Mouse (Mus musculus): ENCODE results near the gene Tcf7l2. TPM values are rescaled to one million over a fixed set of nuclear protein-coding genes. Genes with fewer than 3 reads are reported as not detected.
A peak's percentile ranks its signal among the peaks of the same experiment; 100 is the strongest.

Tcf7l2 gene
- polyA plus RNA-seq, 1 experiment from 2014 or later = 729 TPM

DNA sequence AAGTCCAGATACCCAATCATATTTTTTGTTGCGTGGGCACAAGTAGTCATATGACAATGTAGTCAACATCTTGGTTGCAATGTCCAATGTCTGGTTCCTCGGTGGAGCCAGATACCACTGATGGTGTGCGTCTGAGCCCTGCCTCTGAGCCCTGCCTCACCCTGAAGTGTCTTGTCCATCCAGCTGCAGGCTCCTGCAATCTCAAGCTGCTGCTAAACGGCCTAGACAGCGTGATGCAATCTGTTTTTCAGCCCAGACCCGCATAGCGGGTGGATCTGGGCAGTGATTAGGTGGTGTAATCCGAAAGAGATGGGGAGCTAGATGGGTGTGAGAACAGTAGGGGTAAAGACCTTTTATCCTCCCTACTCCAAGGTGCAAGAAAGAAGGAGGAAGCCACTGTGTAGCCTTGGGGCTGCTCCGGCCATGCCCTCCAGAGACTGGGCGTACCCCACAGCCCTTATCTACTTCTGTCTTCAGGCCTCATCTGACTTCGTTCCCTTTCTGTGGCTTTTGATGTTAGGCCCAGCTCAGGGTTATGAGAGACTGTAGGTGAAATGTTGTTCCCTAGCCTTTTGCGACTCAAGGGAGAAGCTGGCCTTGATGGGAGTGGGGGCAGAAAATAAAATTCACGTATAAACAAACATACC is 86.1 kb downstream of the Tcf7l2 start:
- H3K9me3 ChIP-seq = no peaks in the 10 kb centered on the region
- H3K4me1 ChIP-seq = peaks cover 32% of the 10 kb centered on the region
- no peak overlapping the region for H3K4me3 ChIP-seq
- no peak overlapping the region for H3K4me2 ChIP-seq
- no peak overlapping the region for H3K9ac ChIP-seq
- H3K36me3 ChIP-seq (replicated peaks) = no peaks in the 10 kb centered on the region
- no peak overlapping the region for H3K27ac ChIP-seq
- no peaks in the 10 kb centered on the region for H3K27me3 ChIP-seq (replicated peaks)
- WGBS = 75% methylated on average over 13 of the region's 13 CpGs
- no peak for ATAC-seq (replicated peaks)

- Histone ChIP-seq H3K9me3 (no peaks in the 10 kb centered on the region), H3K36me3 (replicated peaks) (no peaks in the 10 kb centered on the region), H3K27me3 (replicated peaks) (no peaks in the 10 kb centered on the region), H3K4me1 (peaks cover 13% of the 10 kb centered on the region; the same call in 1 of the 2 replicates), H3K27ac (no peak overlapping the region; the same call in 1 of the 2 replicates), H3K4me3 (no peak overlapping the region), H3K4me2 (no peak overlapping the region), H3K9ac (no peak overlapping the region)
- WGBS = 86% methylated on average over 9 of the region's 9 CpGs
- ATAC-seq (replicated peaks) = no peak
Measured at GRCm38 (mm10) chr19:55830976-55831559, 89.4 kb downstream of the Tcf7l2 start.

DNA sequence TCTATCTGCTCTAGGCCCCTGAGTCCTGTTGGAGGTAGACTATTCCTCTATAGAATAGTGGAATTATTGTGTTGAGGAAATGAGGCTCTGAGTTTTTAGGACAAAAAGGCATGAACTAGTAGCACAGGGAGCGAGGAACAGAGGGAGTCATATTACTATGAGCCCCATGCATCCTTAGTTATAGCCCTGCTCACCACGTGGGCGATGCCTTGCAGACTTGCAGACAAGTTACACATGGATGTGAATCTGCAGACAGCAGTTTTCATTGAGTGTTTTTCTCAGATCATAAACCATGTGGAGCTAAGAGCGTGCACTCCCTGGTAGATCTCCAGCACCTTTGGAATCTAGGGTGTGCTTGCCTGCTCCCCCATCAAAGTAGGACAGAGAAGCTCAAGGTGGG is 90.5 kb downstream of the Tcf7l2 start:
- Histone ChIP-seq H3K4me2 (no peak overlapping the region), H3K27ac (no peak overlapping the region), H3K4me3 (no peak overlapping the region), H3K4me1 (0 out of 2 replicates have a peak, but pooled peaks cover 18% of the 10 kb centered on the region), H3K9me3 (no peaks in the 10 kb centered on the region), H3K36me3 (replicated peaks) (no peaks in the 10 kb centered on the region), H3K9ac (no peak overlapping the region), H3K27me3 (replicated peaks) (no peaks in the 10 kb centered on the region)
- 87% methylated on average over 4 of the region's 4 CpGs for WGBS
- ATAC-seq (replicated peaks) = no peak

GRCm38 (mm10) chr19:55833807-55834385 is 92.3 kb downstream of the Tcf7l2 start:
- Histone ChIP-seq H3K27ac (no peak overlapping the region), H3K4me3 (no peak overlapping the region), H3K9ac (no peak overlapping the region), H3K9me3 (no peaks in the 10 kb centered on the region), H3K4me2 (no peak overlapping the region), H3K36me3 (replicated peaks) (no peaks in the 10 kb centered on the region), H3K4me1 (peaks cover 23% of the 10 kb centered on the region), H3K27me3 (replicated peaks) (no peaks in the 10 kb centered on the region)
- ATAC-seq (replicated peaks) = no peak
- 95% methylated on average over 4 of the region's 4 CpGs for WGBS

GRCm38 (mm10) chr19:55836930-55837687 is 95.5 kb downstream of the Tcf7l2 start:
- peak; percentile 53 for ATAC-seq (replicated peaks)
- H3K4me3 ChIP-seq = no peak overlapping the region
- H3K4me2 ChIP-seq = no peak overlapping the region
- H3K4me1 ChIP-seq = peaks cover 42% of the 10 kb centered on the region
- no peaks in the 10 kb centered on the region for H3K36me3 ChIP-seq (replicated peaks)
- peak overlapping the region; percentile 65 for H3K27ac ChIP-seq
- H3K27me3 ChIP-seq (replicated peaks) = no peaks in the 10 kb centered on the region
- WGBS = 65% methylated on average over 5 of the region's 5 CpGs
- H3K9me3 ChIP-seq = no peaks in the 10 kb centered on the region
- no peak overlapping the region for H3K9ac ChIP-seq

DNA sequence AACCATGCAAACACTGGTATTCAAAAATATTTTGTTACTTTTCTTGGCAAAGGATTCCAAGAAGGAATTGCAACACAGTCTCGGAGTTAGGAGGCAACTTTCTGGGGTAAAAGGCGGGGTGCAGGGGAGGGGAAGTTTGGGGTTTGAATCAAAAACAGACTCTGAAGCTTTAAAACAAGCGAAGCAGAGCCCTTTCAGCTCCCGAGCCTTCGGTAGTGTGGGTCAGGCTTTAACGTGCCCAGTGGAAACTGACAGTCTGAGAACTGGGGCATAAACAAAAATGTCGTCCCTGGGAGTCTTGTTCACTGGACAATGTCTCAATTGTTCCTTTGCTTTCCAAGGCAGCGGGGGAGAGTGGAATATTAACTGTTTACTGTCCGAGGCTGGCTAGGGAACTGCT is 96.3 kb downstream of the Tcf7l2 start:
- no peak overlapping the region for H3K4me3 ChIP-seq
- H3K4me2 ChIP-seq = no peak overlapping the region
- peak overlapping the region; percentile 65; the same call in 1 of the 2 replicates for H3K27ac ChIP-seq
- 0 out of 2 replicates have a peak, but pooled peaks have one; percentile 59 for ATAC-seq (replicated peaks)
- H3K27me3 ChIP-seq (replicated peaks) = no peaks in the 10 kb centered on the region
- no peak overlapping the region for H3K9ac ChIP-seq
- no peaks in the 10 kb centered on the region for H3K9me3 ChIP-seq
- under 1% methylated on average over 9 of the region's 9 CpGs for WGBS
- H3K4me1 ChIP-seq = peaks cover 42% of the 10 kb centered on the region
- H3K36me3 ChIP-seq (replicated peaks) = no peaks in the 10 kb centered on the region

DNA sequence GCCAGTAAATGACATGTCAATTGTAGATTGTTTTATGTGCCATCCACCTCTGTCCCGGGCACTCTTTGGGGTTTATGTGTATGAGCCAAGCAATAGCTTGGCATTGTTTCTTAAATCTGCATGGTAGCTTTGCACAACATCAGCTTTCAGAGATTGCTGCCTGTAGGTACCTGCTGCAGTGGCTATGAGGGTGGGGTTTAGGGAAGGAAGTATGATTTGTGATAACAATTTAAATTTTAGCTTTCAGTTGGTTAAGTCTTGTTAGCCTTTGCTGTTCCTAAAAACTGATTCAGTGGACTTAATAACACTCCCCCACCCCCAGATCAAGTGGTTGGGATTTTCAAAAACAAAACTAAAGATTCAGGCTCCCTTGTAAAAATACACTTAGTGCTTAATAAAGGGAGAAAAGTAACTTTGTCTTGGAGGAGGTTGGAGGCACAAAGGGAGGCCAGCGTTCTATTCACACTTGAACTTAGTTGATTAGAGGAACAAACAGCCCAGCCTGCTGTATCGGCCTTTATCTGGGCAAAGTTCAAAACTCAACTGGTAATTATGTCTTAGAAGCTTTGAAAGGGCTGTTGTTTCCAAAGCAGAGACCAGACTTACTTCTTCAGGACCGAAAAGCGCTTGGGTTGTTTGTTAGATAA is 96.9 kb downstream of the Tcf7l2 start:
- no peaks in the 10 kb centered on the region for H3K36me3 ChIP-seq (replicated peaks)
- no peak overlapping the region for H3K9ac ChIP-seq
- H3K4me1 ChIP-seq = peaks cover 42% of the 10 kb centered on the region
- no peak for ATAC-seq (replicated peaks)
- H3K27ac ChIP-seq = peak overlapping the region; percentile 65
- no peaks in the 10 kb centered on the region for H3K27me3 ChIP-seq (replicated peaks)
- no peak overlapping the region for H3K4me3 ChIP-seq
- no peaks in the 10 kb centered on the region for H3K9me3 ChIP-seq
- H3K4me2 ChIP-seq = no peak overlapping the region
- 25% methylated on average over 5 of the region's 5 CpGs for WGBS

GRCm38 (mm10) chr19:55839036-55839555 is 97.5 kb downstream of the Tcf7l2 start:
- Histone ChIP-seq H3K27ac (no peak overlapping the region; the same call in 1 of the 2 replicates), H3K9ac (no peak overlapping the region), H3K4me3 (no peak overlapping the region), H3K4me2 (no peak overlapping the region), H3K27me3 (replicated peaks) (no peaks in the 10 kb centered on the region), H3K9me3 (no peaks in the 10 kb centered on the region), H3K36me3 (replicated peaks) (no peaks in the 10 kb centered on the region), H3K4me1 (peaks cover 42% of the 10 kb centered on the region)
- WGBS = 65% methylated on average over 10 of the region's 10 CpGs
- ATAC-seq (replicated peaks) = no peak

DNA sequence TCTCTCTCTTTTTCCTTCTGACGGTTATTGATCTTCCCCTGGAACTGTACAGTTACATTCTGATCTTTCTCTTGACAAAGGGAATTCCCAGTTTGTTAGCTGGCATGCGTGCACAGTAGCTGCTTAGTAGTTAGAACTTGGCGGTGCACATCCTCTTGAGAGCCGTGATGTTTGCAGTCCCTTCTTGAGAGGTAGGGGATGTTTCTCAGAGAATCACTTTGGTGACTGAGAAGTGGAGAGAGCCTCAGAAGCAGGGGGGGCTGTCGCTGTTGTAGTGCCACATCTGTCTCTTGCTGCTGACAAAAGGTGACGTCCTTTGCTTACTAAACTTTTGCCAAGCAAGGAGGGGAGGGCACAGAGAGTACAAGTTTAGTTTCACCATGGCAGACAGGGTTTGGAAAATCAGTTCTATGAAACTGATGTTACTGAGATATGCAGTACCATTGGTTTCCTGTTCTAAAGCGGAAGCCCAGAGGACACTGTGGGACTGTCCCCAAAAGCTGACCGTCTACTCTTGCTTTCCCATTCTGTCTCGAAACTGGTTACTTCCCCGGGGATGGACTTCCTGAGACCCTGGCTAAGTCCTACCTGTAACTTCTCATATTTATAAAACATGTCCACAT is 99.0 kb downstream of the Tcf7l2 start:
- peaks cover 48% of the 10 kb centered on the region for H3K4me1 ChIP-seq
- no peak for ATAC-seq (replicated peaks)
- no peaks in the 10 kb centered on the region for H3K9me3 ChIP-seq
- no peak overlapping the region for H3K27ac ChIP-seq
- H3K27me3 ChIP-seq (replicated peaks) = no peaks in the 10 kb centered on the region
- no peaks in the 10 kb centered on the region for H3K36me3 ChIP-seq (replicated peaks)
- no peak overlapping the region for H3K4me3 ChIP-seq
- no peak overlapping the region for H3K4me2 ChIP-seq
- 61% methylated on average over 10 of the region's 10 CpGs for WGBS
- H3K9ac ChIP-seq = no peak overlapping the region

- Histone ChIP-seq H3K27ac (no peak overlapping the region), H3K4me1 (peaks cover 44% of the 10 kb centered on the region), H3K9me3 (no peaks in the 10 kb centered on the region), H3K9ac (no peak overlapping the region), H3K4me2 (no peak overlapping the region), H3K36me3 (replicated peaks) (no peaks in the 10 kb centered on the region), H3K27me3 (replicated peaks) (no peaks in the 10 kb centered on the region), H3K4me3 (no peak overlapping the region)
- no peak for ATAC-seq (replicated peaks)
- 83% methylated on average over 7 of the region's 7 CpGs for WGBS
Measured at GRCm38 (mm10) chr19:55842046-55842445, 100.4 kb downstream of the Tcf7l2 start.

- no peaks in the 10 kb centered on the region for H3K27me3 ChIP-seq (replicated peaks)
- H3K4me1 ChIP-seq = peaks cover 38% of the 10 kb centered on the region
- no peak overlapping the region for H3K4me3 ChIP-seq
- H3K9me3 ChIP-seq = no peaks in the 10 kb centered on the region
- H3K9ac ChIP-seq = no peak overlapping the region
- 76% methylated on average over 11 of the region's 11 CpGs for WGBS
- no peaks in the 10 kb centered on the region for H3K36me3 ChIP-seq (replicated peaks)
- ATAC-seq (replicated peaks) = no peak
- H3K27ac ChIP-seq = no peak overlapping the region
- no peak overlapping the region for H3K4me2 ChIP-seq
Measured at GRCm38 (mm10) chr19:55843111-55843887, 101.7 kb downstream of the Tcf7l2 start.
